Mouse (Mus musculus) forebrain, postnatal 0 days (tissue): ENCODE measurements at regions not wholly inside any gene's neighbourhood (a gene's known extent, or its start where the extent isn't known, plus 50 kb on each side); places are given as distances from the start of the nearest gene placed in this dataset.

ENCODE experiments used
- ATAC-seq: fragments of 200-750 bp; cut with Nextera tagmentation; 2 replicates; pipeline ENCODE4 v1.8.0; 2017; ENCODE audit warnings: mild to moderate bottlenecking, moderate library complexity
- DNase-seq: peaks from one replicate; pipeline ENCODE4 v3.0.0-alpha.2; 2015
- H3K27ac ChIP-seq: fragments of 300-500 bp; sonication (generic); 2 replicates; pipeline ENCODE4 v1.5.1; 2014; ENCODE audit warnings: low read depth, mild to moderate bottlenecking, antibody characterized with exemption, low read length, moderate library complexity, mixed read lengths
- H3K27me3 ChIP-seq: fragments of 300-500 bp; sonication (generic); 2 replicates; pipeline ENCODE4 v1.6.1; 2014; ENCODE audit warnings: mild to moderate bottlenecking, low read length, mixed read lengths; ENCODE audit not compliant: insufficient read depth
- H3K36me3 ChIP-seq: fragments of 300-500 bp; sonication (generic); 2 replicates; pipeline ENCODE4 v1.6.1; 2014; ENCODE audit warnings: mild to moderate bottlenecking, moderate library complexity; ENCODE audit not compliant: insufficient read depth
- H3K4me1 ChIP-seq: fragments of 300-500 bp; sonication (generic); 2 replicates; pipeline ENCODE4 v1.6.1; 2014; ENCODE audit warnings: antibody characterized with exemption; ENCODE audit not compliant: insufficient read depth
- H3K4me2 ChIP-seq: fragments of 300-500 bp; sonication (generic); 2 replicates; pipeline ENCODE4 v1.6.1; 2014; ENCODE audit warnings: low read depth, mild to moderate bottlenecking, moderate library complexity
- H3K4me3 ChIP-seq: fragments of 300-500 bp; sonication (generic); 2 replicates; pipeline ENCODE4 v1.5.1; 2014; ENCODE audit warnings: low read depth, low read length, mixed read lengths
- H3K9ac ChIP-seq: fragments of 300-500 bp; sonication (generic); 2 replicates; pipeline ENCODE4 v1.6.1; 2014; ENCODE audit warnings: mild to moderate bottlenecking
- H3K9me3 ChIP-seq: fragments of 300-500 bp; sonication (generic); 2 replicates; pipeline ENCODE4 v1.6.1; 2016; ENCODE audit warnings: low read length
- CTCF ChIP-seq: sonication (generic); IDR thresholded peaks from 2 replicates; pipeline ENCODE4 v1.5.1; 2016; ENCODE audit warnings: antibody characterized with exemption, control low read depth, low read depth
- WGBS: fragments of 180-500 bp; shearing (Covaris S2); extraction: QIAGEN DNeasy Blood & Tissue Kit; methylation state at CpG from one replicate; pipeline ENCODE4 v1.1.7; 2014; 5-methylcytosine and 5-hydroxymethylcytosine counted together

DNA sequence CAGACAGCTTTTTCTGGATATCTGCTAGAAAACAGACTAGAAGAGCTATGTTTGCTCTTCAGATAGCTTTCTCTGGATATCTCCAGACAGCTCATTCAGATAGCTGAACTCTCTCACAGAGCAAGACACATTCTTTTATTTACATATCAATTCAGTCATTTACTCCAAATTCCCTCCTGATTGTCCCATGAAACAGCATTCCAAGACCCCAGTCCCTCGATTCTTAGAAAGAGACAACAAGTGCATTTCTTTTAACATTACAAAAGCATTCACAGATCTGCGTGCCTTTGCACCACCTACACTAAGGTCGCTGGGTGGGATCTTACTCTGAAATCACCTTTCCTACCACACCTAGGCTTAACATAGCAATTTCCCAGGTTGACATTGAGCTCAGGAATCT lies 1039.5 kb upstream of the Ddx18 start:
- Histone ChIP-seq H3K4me2 (no peak overlapping the region), H3K4me1 (no peaks in the 10 kb centered on the region), H3K27me3 (no peaks in the 10 kb centered on the region), H3K4me3 (no peak overlapping the region), H3K27ac (no peak overlapping the region), H3K36me3 (no peaks in the 10 kb centered on the region), H3K9me3 (no peaks in the 10 kb centered on the region), H3K9ac (no peak overlapping the region)
- ATAC-seq (no peak), DNase-seq (no peak)
- TF ChIP-seq CTCF: no peak
- WGBS: 52% methylated on average over 3 of the region's 3 CpGs

GRCm38 (mm10) chr1:122575954-122576353 lies 1008.2 kb upstream of the Ddx18 start:
- ATAC-seq (peak; percentile 66; the same call in 1 of the 2 replicates), DNase-seq (peak; percentile 81)
- no peak overlapping the region for H3K4me2 ChIP-seq
- WGBS: 49% methylated on average over 4 of the region's 4 CpGs
- no peak for TF ChIP-seq CTCF
- H3K27ac ChIP-seq: no peak overlapping the region
- H3K9ac ChIP-seq: no peak overlapping the region
- H3K4me3 ChIP-seq: no peak overlapping the region
- no peaks in the 10 kb centered on the region for H3K27me3 ChIP-seq
- no peaks in the 10 kb centered on the region for H3K9me3 ChIP-seq
- no peaks in the 10 kb centered on the region for H3K4me1 ChIP-seq
- no peaks in the 10 kb centered on the region for H3K36me3 ChIP-seq

GRCm38 (mm10) chr1:122551596-122551995 lies 983.8 kb upstream of the Ddx18 start:
- ATAC-seq (no peak), DNase-seq (no peak)
- no peak for TF ChIP-seq CTCF
- Histone ChIP-seq H3K27ac (no peak overlapping the region), H3K27me3 (no peaks in the 10 kb centered on the region), H3K4me1 (no peaks in the 10 kb centered on the region), H3K9me3 (no peaks in the 10 kb centered on the region), H3K9ac (no peak overlapping the region), H3K4me3 (no peak overlapping the region), H3K36me3 (no peaks in the 10 kb centered on the region), H3K4me2 (no peak overlapping the region)
- WGBS: 100% methylated on average over 1 of the region's 1 CpGs

- WGBS: 83% methylated on average over 2 of the region's 2 CpGs
- H3K9me3 ChIP-seq: no peaks in the 10 kb centered on the region
These were observed 941.8 kb upstream of the Ddx18 start for GRCm38 (mm10) chr1:122509580-122509979.

GRCm38 (mm10) chr1:122501707-122502106 lies 933.9 kb upstream of the Ddx18 start:
- peak; percentile 45; the same call in 1 of the 2 replicates for ATAC-seq
- H3K9me3 ChIP-seq: no peaks in the 10 kb centered on the region
- no peaks in the 10 kb centered on the region for H3K27me3 ChIP-seq
- no peak overlapping the region for H3K9ac ChIP-seq
- 34% methylated on average over 4 of the region's 4 CpGs for WGBS
- no peaks in the 10 kb centered on the region for H3K36me3 ChIP-seq
- no peak for TF ChIP-seq CTCF
- H3K4me1 ChIP-seq: no peaks in the 10 kb centered on the region
- no peak overlapping the region for H3K4me2 ChIP-seq
- no peak overlapping the region for H3K27ac ChIP-seq
- peak; percentile 13 for DNase-seq
- H3K4me3 ChIP-seq: no peak overlapping the region

More at GRCm38 (mm10) chr1:122509580-122509979, 941.8 kb upstream of the Ddx18 start:
- ATAC-seq (no peak), DNase-seq (no peak)
- H3K4me3 ChIP-seq: no peak overlapping the region
- H3K27me3 ChIP-seq: no peaks in the 10 kb centered on the region
- no peaks in the 10 kb centered on the region for H3K36me3 ChIP-seq
- TF ChIP-seq CTCF: no peak
- no peak overlapping the region for H3K4me2 ChIP-seq
- H3K9ac ChIP-seq: no peak overlapping the region
- no peaks in the 10 kb centered on the region for H3K4me1 ChIP-seq
- H3K27ac ChIP-seq: no peak overlapping the region

DNA sequence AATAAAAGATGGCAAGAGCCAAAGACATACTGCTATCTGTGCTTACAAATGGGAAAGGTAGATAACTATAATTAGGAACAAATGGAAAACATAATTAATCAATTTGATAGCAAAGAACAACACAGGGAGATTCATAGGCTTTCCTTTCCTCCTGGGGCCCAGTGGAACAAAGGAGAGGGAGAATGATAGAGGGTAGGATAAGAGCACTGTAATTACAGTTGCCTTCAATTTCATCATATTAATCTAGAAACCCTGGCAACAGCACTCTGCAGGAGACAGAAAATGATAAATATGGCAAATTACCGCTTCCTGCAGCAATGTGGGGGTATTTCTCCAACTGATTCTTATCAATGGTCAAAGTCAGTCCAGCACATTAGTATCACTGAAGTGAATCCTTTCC lies 910.2 kb upstream of the Ddx18 start:
- Histone ChIP-seq H3K27ac (no peak overlapping the region), H3K27me3 (no peaks in the 10 kb centered on the region), H3K36me3 (no peaks in the 10 kb centered on the region), H3K9ac (no peak overlapping the region), H3K9me3 (no peaks in the 10 kb centered on the region), H3K4me1 (no peaks in the 10 kb centered on the region), H3K4me3 (no peak overlapping the region), H3K4me2 (no peak overlapping the region)
- ATAC-seq (no peak), DNase-seq (no peak)
- TF ChIP-seq CTCF: no peak
- WGBS: 86% methylated on average over 1 of the region's 1 CpGs

DNA sequence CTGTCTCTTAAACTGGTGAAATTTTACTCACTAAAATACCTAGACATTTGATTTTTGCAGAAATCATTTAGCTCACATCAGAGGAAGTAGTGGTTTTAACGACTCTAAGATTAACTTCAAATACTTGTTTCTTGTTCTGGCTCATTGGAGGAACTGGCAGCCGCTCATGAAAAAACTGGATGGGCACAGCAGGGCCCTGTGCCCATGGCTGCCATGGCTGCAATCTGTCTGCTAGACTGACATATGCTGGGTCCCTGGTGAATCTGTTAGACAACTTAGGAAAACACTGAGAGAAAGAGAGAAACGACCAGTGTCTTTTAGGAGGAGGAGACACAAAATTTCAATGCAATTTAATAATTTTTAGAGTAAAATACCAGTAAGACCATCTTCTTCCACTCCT lies 896.1 kb upstream of the Ddx18 start:
- ATAC-seq: peak; percentile 95
- Histone ChIP-seq H3K9me3 (no peaks in the 10 kb centered on the region), H3K4me1 (no peaks in the 10 kb centered on the region; the same call in 1 of the 2 replicates), H3K27me3 (no peaks in the 10 kb centered on the region), H3K27ac (no peak overlapping the region), H3K4me2 (no peak overlapping the region), H3K36me3 (no peaks in the 10 kb centered on the region), H3K9ac (no peak overlapping the region), H3K4me3 (no peak overlapping the region)
- DNase-seq: peak; percentile 86
- no peak for TF ChIP-seq CTCF
- WGBS: 46% methylated on average over 3 of the region's 3 CpGs

DNA sequence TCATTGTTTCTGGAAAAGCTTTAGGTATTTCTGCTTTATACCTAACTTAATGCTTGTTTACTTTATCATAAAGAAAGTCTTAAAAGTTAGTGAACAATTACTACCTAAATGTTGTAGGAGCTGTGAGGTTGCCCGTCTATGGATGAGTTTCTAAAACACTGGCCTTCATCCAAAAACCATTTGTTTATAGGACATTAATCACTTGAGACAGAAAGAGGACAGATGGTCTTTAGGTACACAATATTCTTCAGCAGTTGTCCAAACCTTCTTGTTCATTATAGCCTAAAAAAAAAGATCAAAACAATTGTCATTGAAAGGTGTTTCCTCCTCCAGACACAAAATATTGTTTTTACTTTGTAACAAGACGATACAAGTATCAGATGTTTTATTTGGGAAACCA lies 891.3 kb upstream of the Ddx18 start:
- no peak for TF ChIP-seq CTCF
- H3K4me2 ChIP-seq: no peak overlapping the region
- ATAC-seq (no peak), DNase-seq (no peak)
- H3K36me3 ChIP-seq: no peaks in the 10 kb centered on the region
- H3K9me3 ChIP-seq: no peaks in the 10 kb centered on the region
- H3K4me1 ChIP-seq: no peaks in the 10 kb centered on the region; the same call in 1 of the 2 replicates
- WGBS: 69% methylated on average over 2 of the region's 2 CpGs
- H3K27me3 ChIP-seq: no peaks in the 10 kb centered on the region
- no peak overlapping the region for H3K4me3 ChIP-seq
- H3K9ac ChIP-seq: no peak overlapping the region
- no peak overlapping the region for H3K27ac ChIP-seq
